Mouse (Mus musculus): ENCODE results near the gene Olfr1231. TPM values are rescaled to one million over a fixed set of nuclear protein-coding genes. Genes with fewer than 3 reads are reported as not detected.

Gene Olfr1231
- polyA plus RNA-seq (2012; rRNA removed) = not detected in 2 replicates

DNA sequence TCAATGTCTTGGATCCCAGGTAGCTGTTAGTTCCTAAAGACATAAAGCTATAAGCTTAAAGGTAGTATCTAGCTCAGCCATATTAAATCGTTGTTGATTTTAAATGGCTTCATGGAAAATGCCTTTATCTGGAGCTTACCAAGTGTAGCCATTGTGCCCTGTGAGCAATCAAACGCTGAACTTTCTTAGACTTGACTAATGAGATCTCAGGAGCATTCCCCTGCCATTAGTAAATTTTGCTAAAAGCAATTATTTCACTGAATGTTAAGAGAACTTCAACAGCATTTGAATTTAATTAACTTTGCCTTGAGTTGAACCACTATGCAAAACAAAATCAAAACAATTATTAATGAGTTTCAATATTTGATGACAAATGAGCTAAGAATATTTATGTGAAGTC, at the start of gene Olfr1231:
Gene Olfr1231, minus strand, starts transcription at position 101 of the 400 bp plus-strand sequence.

DNA sequence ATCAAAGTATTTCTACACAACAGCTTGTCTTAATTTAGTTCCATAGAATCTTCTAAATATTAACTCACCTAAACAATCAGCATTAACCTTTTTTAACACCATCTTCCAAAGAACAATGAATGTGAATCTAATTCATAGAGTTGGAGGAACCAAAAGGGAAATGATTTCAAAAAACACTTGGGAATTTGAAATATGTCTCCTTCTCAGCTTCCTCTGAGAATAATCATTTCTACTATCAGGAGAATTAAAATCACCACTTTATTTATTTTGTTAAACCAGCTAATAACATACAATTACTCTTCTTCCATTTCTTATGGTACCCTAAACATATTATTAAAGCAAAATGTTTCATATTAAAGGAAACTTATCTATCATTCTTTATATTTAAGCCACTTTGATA, 35.4 kb upstream of the Olfr1231 start, which contains the start of gene Olfr1233:
Gene Olfr1233, minus strand, starts transcription at position 101 of the 400 bp plus-strand sequence.

GRCm38 (mm10) chr2:89329575-89329974, 22.7 kb upstream of the Olfr1231 start, which contains the start of gene Olfr1232:
Gene Olfr1232, minus strand, starts transcription at chr2:89329675.

GRCm38 (mm10) chr2:89297168-89297567, 9.7 kb downstream of the Olfr1231 start, which contains the start of gene Olfr1230:
Gene Olfr1230, minus strand, starts transcription at chr2:89297268.

GRCm38 (mm10) chr2:89287914-89288313, 19.0 kb downstream of the Olfr1231 start, which contains the start of gene Olfr1229:
Gene Olfr1229, minus strand, starts transcription at chr2:89288014.

GRCm38 (mm10) chr2:89253962-89254361, 52.9 kb downstream of the Olfr1231 start, which contains the start of gene Olfr1228:
Gene Olfr1228, minus strand, starts transcription at chr2:89254062.

Other genes starting within 250 kb of the Olfr1231 start
- not detected in 2 replicates for gene Olfr1218, start 245.9 kb downstream of the Olfr1231 start, polyA plus RNA-seq (2012; rRNA removed)
- not detected in 2 replicates for gene Olfr1219, start 223.6 kb downstream of the Olfr1231 start, polyA plus RNA-seq (2012; rRNA removed)
- not detected in 2 replicates for gene Olfr1220, start 200.2 kb downstream of the Olfr1231 start, polyA plus RNA-seq (2012; rRNA removed)
- gene Olfr1221, start 189.8 kb downstream of the Olfr1231 start, polyA plus RNA-seq (2012; rRNA removed) = not detected in 2 replicates
- not detected in 2 replicates for gene Olfr1222, start 174.0 kb downstream of the Olfr1231 start, polyA plus RNA-seq (2012; rRNA removed)
- not detected in 2 replicates for gene Olfr1223, start 155.5 kb downstream of the Olfr1231 start, polyA plus RNA-seq (2012; rRNA removed)
- gene Olfr1224-ps1, start 143.0 kb downstream of the Olfr1231 start, polyA plus RNA-seq (2012; rRNA removed) = not detected in 2 replicates
- not detected in 2 replicates for gene Olfr1225, start 132.4 kb downstream of the Olfr1231 start, polyA plus RNA-seq (2012; rRNA removed)
- gene Olfr1226, start 107.0 kb downstream of the Olfr1231 start, polyA plus RNA-seq (2012; rRNA removed) = not detected in 2 replicates
- not detected in 2 replicates for gene Olfr1228, start 53.0 kb downstream of the Olfr1231 start, polyA plus RNA-seq (2012; rRNA removed)
- gene Olfr1229, start 19.1 kb downstream of the Olfr1231 start, polyA plus RNA-seq (2012; rRNA removed) = not detected in 2 replicates
- gene Olfr1230, start 9.8 kb downstream of the Olfr1231 start, polyA plus RNA-seq (2012; rRNA removed) = not detected in 2 replicates
- not detected in 2 replicates for gene Olfr1232, start 22.6 kb upstream of the Olfr1231 start, polyA plus RNA-seq (2012; rRNA removed)
- not detected in 2 replicates for gene Olfr1233, start 35.3 kb upstream of the Olfr1231 start, polyA plus RNA-seq (2012; rRNA removed)
- not detected in 2 replicates for gene Olfr1234, start 57.8 kb upstream of the Olfr1231 start, polyA plus RNA-seq (2012; rRNA removed)
- not detected in 2 replicates for gene Olfr1238, start 102.6 kb upstream of the Olfr1231 start, polyA plus RNA-seq (2012; rRNA removed)
- gene Olfr1239, start 113.3 kb upstream of the Olfr1231 start, polyA plus RNA-seq (2012; rRNA removed) = not detected in 2 replicates
- not detected in 2 replicates for gene Olfr1240, start 135.9 kb upstream of the Olfr1231 start, polyA plus RNA-seq (2012; rRNA removed)
- gene Olfr1241, start 180.1 kb upstream of the Olfr1231 start, polyA plus RNA-seq (2012; rRNA removed) = not detected in 2 replicates
- gene Olfr1242, start 191.3 kb upstream of the Olfr1231 start, polyA plus RNA-seq (2012; rRNA removed) = not detected in 2 replicates
- not detected in 2 replicates for gene Olfr1243, start 224.4 kb upstream of the Olfr1231 start, polyA plus RNA-seq (2012; rRNA removed)

All from liver, embryonic 14 days (tissue).